8 mouse cellular contexts compared by ENCODE assay signal in genomic region chr6:120916074-120916971, GRCm38 (mm10). TPM values are rescaled to one million over a fixed set of nuclear protein-coding genes. Genes with fewer than 3 reads are reported as not detected.
DNase-seq lines count a peak whose midpoint lies in the region; ATAC-seq lines count a peak whose summit lies in the region.

Bid (minus strand) TSS chr6:120916853.

- WGBS in forebrain, embryonic 10.5 days = 1% methylated on average over 66 of the region's 67 CpGs
- 2% methylated on average over 61 of the region's 67 CpGs for WGBS in heart, embryonic 15.5 days
- WGBS in liver, embryonic 12.5 days (ENCODE audit: insufficient replicate concordance) = under 1% methylated on average over 67 of the region's 67 CpGs
- under 1% methylated on average over 67 of the region's 67 CpGs for WGBS in stomach, embryonic 14.5 days

- H3K4me3 ChIP-seq in brown adipose tissue, adult 24 weeks (ENCODE audit: insufficient read depth, low read depth, low read length) = peak within 1 kb of the TSS; percentile 85
- peak within 1 kb of the TSS; percentile 81 for H3K4me3 ChIP-seq in forebrain, embryonic 10.5 days
- peak within 1 kb of the TSS; percentile 74 for H3K4me3 ChIP-seq in heart, embryonic 15.5 days
- H3K4me3 ChIP-seq in liver, embryonic 12.5 days = peak within 1 kb of the TSS; percentile 72
- H3K4me3 ChIP-seq in stomach, embryonic 14.5 days (ENCODE audit: low read depth, low read length) = peak within 1 kb of the TSS; percentile 61

- DNase-seq in CD8-positive naive resting alpha-beta T cell, adult 2 months (ENCODE audit: low read depth in 2 of 2, low spot score in 2 of 2) = peak; percentile 92 to 99
- peak; percentile 86 for DNase-seq in forebrain, embryonic 10.5 days (ENCODE audit: extremely low spot score, low spot score)
- peak; percentile 95 for DNase-seq in kidney, postnatal 14 days
- peak; percentile 93 for DNase-seq in naive thymus-derived CD4-positive, alpha-beta T cell, adult 2 months (ENCODE audit: low read depth)

- H3K36me3 ChIP-seq in forebrain, embryonic 10.5 days (replicated peaks) = no peaks in the 10 kb centered on the region
- H3K36me3 ChIP-seq in heart, embryonic 15.5 days = no peaks in the 10 kb centered on the region
- H3K36me3 ChIP-seq in liver, embryonic 12.5 days = no peaks in the 10 kb centered on the region
- no peaks in the 10 kb centered on the region for H3K36me3 ChIP-seq in stomach, embryonic 14.5 days (ENCODE audit: control insufficient read depth, insufficient read depth, low read length)

- peaks cover 19% of the 10 kb centered on the region for H3K27me3 ChIP-seq in forebrain, embryonic 10.5 days (ENCODE audit: poor library complexity, severe bottlenecking)
- no peaks in the 10 kb centered on the region for H3K27me3 ChIP-seq in heart, embryonic 15.5 days
- no peaks in the 10 kb centered on the region for H3K27me3 ChIP-seq in liver, embryonic 12.5 days (replicated peaks)
- H3K27me3 ChIP-seq in stomach, embryonic 14.5 days (ENCODE audit: control insufficient read depth, insufficient read depth, low read length) = no peaks in the 10 kb centered on the region

- peak; percentile 87 for ATAC-seq in heart, embryonic 15.5 days (replicated peaks; ENCODE audit: insufficient number of reproducible peaks, insufficient read depth, low FRiP score, low read depth)
- peak; percentile 83 for ATAC-seq in liver, embryonic 12.5 days
- peak; percentile 92 for ATAC-seq in stomach, embryonic 14.5 days (ENCODE audit: insufficient number of reproducible peaks, insufficient read depth, low FRiP score, low read depth)

- peak within 1 kb of the TSS; percentile 99 for H3K4me2 ChIP-seq in heart, embryonic 15.5 days
- peak within 1 kb of the TSS; percentile 99 for H3K4me2 ChIP-seq in liver, embryonic 12.5 days
- H3K4me2 ChIP-seq in stomach, embryonic 14.5 days (replicated peaks; ENCODE audit: low read depth, low read length) = peak within 1 kb of the TSS; percentile 88

- H3K27ac ChIP-seq in brown adipose tissue, adult 24 weeks (replicated peaks; ENCODE audit: low read depth, low read length) = peak within 1 kb of the TSS; percentile 26
- peak within 1 kb of the TSS; percentile 78 for H3K27ac ChIP-seq in forebrain, embryonic 10.5 days
- no peak within 1 kb of the TSS for H3K27ac ChIP-seq in heart, embryonic 15.5 days
- peak within 1 kb of the TSS; percentile 86 for H3K27ac ChIP-seq in liver, embryonic 12.5 days
- no peak within 1 kb of the TSS for H3K27ac ChIP-seq in stomach, embryonic 14.5 days (ENCODE audit: low read length)

- no peaks in the 10 kb centered on the region for H3K9me3 ChIP-seq in forebrain, embryonic 10.5 days
- H3K9me3 ChIP-seq in heart, embryonic 15.5 days (replicated peaks) = no peaks in the 10 kb centered on the region
- no peaks in the 10 kb centered on the region for H3K9me3 ChIP-seq in liver, embryonic 12.5 days (replicated peaks)
- H3K9me3 ChIP-seq in stomach, embryonic 14.5 days (ENCODE audit: control insufficient read depth, low read depth, low read length) = no peaks in the 10 kb centered on the region

- H3K9ac ChIP-seq in heart, embryonic 15.5 days = peak within 1 kb of the TSS; percentile 68
- H3K9ac ChIP-seq in liver, embryonic 12.5 days = peak within 1 kb of the TSS; percentile 79
- peak within 1 kb of the TSS; percentile 19 for H3K9ac ChIP-seq in stomach, embryonic 14.5 days (replicated peaks; ENCODE audit: low read depth, low read length)

- peaks cover 18% of the 10 kb centered on the region for H3K4me1 ChIP-seq in brown adipose tissue, adult 24 weeks (ENCODE audit: control insufficient read depth, insufficient read depth, insufficient read length, low read length)
- H3K4me1 ChIP-seq in forebrain, embryonic 10.5 days = peaks cover 28% of the 10 kb centered on the region
- H3K4me1 ChIP-seq in heart, embryonic 15.5 days (replicated peaks) = peaks cover 28% of the 10 kb centered on the region
- H3K4me1 ChIP-seq in liver, embryonic 12.5 days = peaks cover 58% of the 10 kb centered on the region
- H3K4me1 ChIP-seq in stomach, embryonic 14.5 days (ENCODE audit: control insufficient read depth, insufficient read depth, low read length) = peaks cover 2% of the 10 kb centered on the region; the same call in 1 of the 2 replicates

RNA-seq across cellular contexts. Expression of gene Bid, which starts in this region (rescaled TPM):
- polyA plus RNA-seq in brown adipose tissue, adult 24 weeks (2012; ENCODE audit: insufficient read depth, insufficient read length, missing spikeins) = 1.7 and 2.0 TPM in 2 replicates
- 17.3 and 19.3 TPM in 2 replicates for polyA plus RNA-seq in forebrain, embryonic 10.5 days (2016; fragmentation: Nextera tagmentation; extraction: Ambion mirVana)
- 5.6 and 11.9 TPM in 2 replicates for polyA plus RNA-seq in heart, embryonic 15.5 days (2015; fragmentation: Nextera tagmentation; extraction: Ambion mirVana)
- 32.4 and 32.9 TPM in 2 replicates for polyA plus RNA-seq in liver, embryonic 12.5 days (2016; fragmentation: Nextera tagmentation; extraction: Ambion mirVana)
- 21.1 and 23.8 TPM in 2 replicates for polyA plus RNA-seq in stomach, embryonic 14.5 days (2014; fragmentation: Nextera tagmentation; extraction: Ambion mirVana)

Comparison
In these comparisons a context has a peak if more than half of its experiments do, and no peak if none do; other contexts are left out.
1. H3K27ac ChIP-seq: peak in brown adipose tissue, adult 24 weeks (single experiment), forebrain, embryonic 10.5 days (single experiment) and liver, embryonic 12.5 days (single experiment); none in heart, embryonic 15.5 days (single experiment) and stomach, embryonic 14.5 days (single experiment).
2. H3K9ac ChIP-seq: peak in every context shown above with its lines; median percentile 79 in liver, embryonic 12.5 days; 68 in heart, embryonic 15.5 days; 19 in stomach, embryonic 14.5 days.
3. Peak in every context shown above with its lines, with median percentiles within 50 percentile points of each other: DNase-seq, H3K4me3 ChIP-seq, ATAC-seq and H3K4me2 ChIP-seq.